7 mouse cellular contexts compared by ENCODE assay signal in genomic region chr12:91672528-91672927, GRCm38 (mm10).
DNase-seq lines count a peak whose midpoint lies in the region; TF ChIP-seq lines count a peak whose summit lies in the region.

No protein-coding gene starts in this region.

- TF ChIP-seq POLR2A in olfactory bulb, adult 2 months (IDR thresholded peaks at IDR 0.05; ENCODE audit: insufficient read depth, low read depth, low read length), result no peak

- H3K4me1 ChIP-seq in olfactory bulb, adult 2 months (ENCODE audit: control insufficient read depth, insufficient read depth, low read length), result peaks cover 5% of the 10 kb centered on the region

- no peak for TF ChIP-seq CTCF in olfactory bulb, adult 2 months (IDR thresholded peaks at IDR 0.05; ENCODE audit: insufficient read depth, low read depth, low read length)

- DNase-seq in layer of hippocampus, adult 11-12 months (ENCODE audit: low spot score), result peak; percentile 44
- DNase-seq in layer of hippocampus, adult 9-10 months (ENCODE audit: low spot score), result no peak
- DNase-seq in cerebellum, postnatal 14 days, result peak; percentile 64 to 68
- DNase-seq in layer of hippocampus, adult 18-20 months (ENCODE audit: low spot score in 2 of 2), result peak; percentile 30 to 65
- DNase-seq in lung, adult 18-20 months, result no peak
- DNase-seq in ovary, postnatal 36 days (ENCODE audit: low spot score), result no peak

- H3K4me3 ChIP-seq in olfactory bulb, adult 2 months (ENCODE audit: insufficient read depth, low read depth, low read length), result no peak overlapping the region

- H3K27ac ChIP-seq in olfactory bulb, adult 2 months (ENCODE audit: insufficient read depth, low read depth, low read length), result 0 out of 2 replicates have a peak overlapping the region, but pooled peaks have one; percentile 12

- WGBS in olfactory bulb, adult 2 months, result 27% methylated on average over 7 of the region's 7 CpGs

Comparison
In these comparisons a context has a peak if more than half of its experiments do, and no peak if none do; other contexts are left out.
1. DNase-seq: peak in layer of hippocampus, adult 11-12 months (single experiment), cerebellum, postnatal 14 days (2 of 2) and layer of hippocampus, adult 18-20 months (2 of 2); none in layer of hippocampus, adult 9-10 months (single experiment), lung, adult 18-20 months (0 of 2) and ovary, postnatal 36 days (single experiment).